Mouse (Mus musculus) ES-Bruce4 (cell line): Measurements from ENCODE around the gene Ppfia1.

Source experiments
- CTCF ChIP-seq: IDR thresholded peaks from one replicate; pipeline ENCODE4 v1.8.1; 2011; ENCODE audit warnings: low read depth, low read length
- POLR2A ChIP-seq: IDR thresholded peaks from one replicate; pipeline ENCODE4 v1.8.1; 2011; ENCODE audit warnings: low read length; ENCODE audit not compliant: insufficient read depth

- TF ChIP-seq CTCF (no peak), POLR2A (no peak)
These were observed 3.5 kb downstream of the Ppfia1 start for GRCm38 (mm10) chr7:144549904-144550566.
